ENCODE assay signal across 11 mouse cellular contexts in the genomic region with DNA sequence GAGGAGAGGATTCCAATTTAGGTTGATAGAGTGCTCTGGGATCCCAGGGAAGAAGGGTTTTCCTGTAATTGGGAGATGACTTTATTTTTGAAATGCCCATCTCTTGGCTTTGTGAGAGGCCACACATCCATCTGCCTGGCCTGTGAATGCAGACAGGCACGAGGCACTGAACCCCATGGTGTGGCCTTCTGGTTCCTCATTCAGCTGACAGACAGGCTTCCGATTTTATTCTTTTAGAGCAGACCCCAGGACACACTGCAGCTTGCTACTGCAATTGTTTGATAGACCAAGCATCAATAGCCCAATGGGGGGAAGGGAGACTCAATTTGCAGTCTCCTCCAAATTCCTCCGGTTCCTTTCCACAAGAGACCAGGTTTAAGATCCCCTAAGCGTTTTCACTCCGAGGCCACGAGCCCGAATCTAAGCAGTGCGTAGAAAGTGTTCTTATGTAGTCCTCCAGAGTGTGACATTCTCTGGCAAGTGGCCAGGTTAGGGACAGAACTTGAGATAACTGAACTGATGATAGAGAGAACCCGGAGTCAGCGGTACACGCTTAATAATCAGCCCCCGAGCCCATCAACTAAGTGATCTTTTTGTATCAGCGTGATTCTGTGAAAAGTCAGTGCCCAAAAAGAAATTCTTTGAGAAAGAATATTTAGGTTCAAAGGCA.
A peak's percentile ranks its signal among the peaks of the same experiment; 100 is the strongest.
DNase-seq lines count a peak whose midpoint lies in the region; ATAC-seq lines count a peak whose summit lies in the region.
"Had no signal": no experiment of that assay in that cellular context is flagged by ENCODE, and none has a peak within 500 bp of the region (broad histone marks: within the 10 kb centered on the region; RNA-seq: fewer than 3 reads in every experiment).

No protein-coding gene starts in this region.

- no peak overlapping the region for H3K9ac ChIP-seq in heart, embryonic 11.5 days (ENCODE audit: low read depth, low read length)
- H3K9ac ChIP-seq in lung, embryonic 16.5 days (ENCODE audit: low read length) = no peak overlapping the region
- 0 out of 2 replicates have a peak overlapping the region, but pooled peaks have one; percentile 16 for H3K9ac ChIP-seq in midbrain, embryonic 14.5 days (replicated peaks; ENCODE audit: low read length)

- no peak for DNase-seq in heart, adult 11 months
- no peak for DNase-seq in lung, adult 18-20 months
- DNase-seq in hindbrain, embryonic 10.5 days (ENCODE audit: low spot score) = peak; percentile 34
- peak; percentile 74 for DNase-seq in midbrain, embryonic 14.5 days
- DNase-seq in thymus, postnatal 4 days = no peak
- DNase-seq in kidney, adult 11 months = no peak

- no peaks in the 10 kb centered on the region for H3K27me3 ChIP-seq in heart, embryonic 11.5 days (ENCODE audit: control insufficient read depth, insufficient read depth, low read length)
- no peaks in the 10 kb centered on the region for H3K27me3 ChIP-seq in lung, embryonic 16.5 days (ENCODE audit: control insufficient read depth, insufficient read depth, low read depth, low read length)
- peaks cover 15% of the 10 kb centered on the region for H3K27me3 ChIP-seq in hindbrain, embryonic 10.5 days (ENCODE audit: insufficient read depth, poor library complexity, severe bottlenecking)
- H3K27me3 ChIP-seq in midbrain, embryonic 14.5 days (ENCODE audit: control insufficient read depth, insufficient read depth, low read length) = no peaks in the 10 kb centered on the region
- H3K27me3 ChIP-seq: CH12.LX had no signal

- H3K9me3 ChIP-seq in heart, embryonic 11.5 days (replicated peaks; ENCODE audit: control insufficient read depth, low read length) = no peaks in the 10 kb centered on the region
- H3K9me3 ChIP-seq in lung, embryonic 16.5 days (ENCODE audit: control insufficient read depth, low read length) = no peaks in the 10 kb centered on the region
- H3K9me3 ChIP-seq in hindbrain, embryonic 10.5 days = no peaks in the 10 kb centered on the region
- no peaks in the 10 kb centered on the region for H3K9me3 ChIP-seq in midbrain, embryonic 14.5 days (ENCODE audit: control insufficient read depth, low read length)

- peak overlapping the region; percentile 50 for H3K4me2 ChIP-seq in heart, embryonic 11.5 days
- peak overlapping the region; percentile 32 for H3K4me2 ChIP-seq in lung, embryonic 16.5 days (ENCODE audit: low read depth, low read length)
- H3K4me2 ChIP-seq in midbrain, embryonic 14.5 days (ENCODE audit: low read length) = peak overlapping the region; percentile 25; the same call in 1 of the 2 replicates

- no peak overlapping the region for H3K27ac ChIP-seq in heart, embryonic 11.5 days (ENCODE audit: low read depth, low read length)
- H3K27ac ChIP-seq in lung, embryonic 16.5 days (ENCODE audit: low read length) = no peak overlapping the region
- H3K27ac ChIP-seq in hindbrain, embryonic 10.5 days = peak overlapping the region; percentile 62; the same call in 1 of the 2 replicates
- H3K27ac ChIP-seq in midbrain, embryonic 14.5 days (replicated peaks; ENCODE audit: low read depth, low read length) = peak overlapping the region; percentile 66
- H3K27ac ChIP-seq: kidney, postnatal 0 days; stomach, postnatal 0 days had no signal

- peaks cover 7% of the 10 kb centered on the region; the same call in 1 of the 2 replicates for H3K4me1 ChIP-seq in heart, embryonic 11.5 days (ENCODE audit: control insufficient read depth, insufficient read depth, low read length)
- H3K4me1 ChIP-seq in lung, embryonic 16.5 days (replicated peaks; ENCODE audit: control insufficient read depth, insufficient read depth, low read length) = peaks cover 8% of the 10 kb centered on the region
- H3K4me1 ChIP-seq in hindbrain, embryonic 10.5 days (replicated peaks) = peaks cover 22% of the 10 kb centered on the region
- peaks cover 21% of the 10 kb centered on the region for H3K4me1 ChIP-seq in midbrain, embryonic 14.5 days (ENCODE audit: control insufficient read depth, insufficient read depth, low read length)

- no peak for ATAC-seq in heart, embryonic 11.5 days (replicated peaks; ENCODE audit: insufficient number of reproducible peaks, low FRiP score, low TSS enrichment)
- no peak for ATAC-seq in lung, embryonic 16.5 days (ENCODE audit: low read depth)
- ATAC-seq in midbrain, embryonic 14.5 days (ENCODE audit: low FRiP score, low TSS enrichment) = no peak

- no peak overlapping the region for H3K4me3 ChIP-seq in heart, embryonic 11.5 days (ENCODE audit: low read depth, low read length)
- H3K4me3 ChIP-seq in lung, embryonic 16.5 days (ENCODE audit: low read length) = no peak overlapping the region
- H3K4me3 ChIP-seq in hindbrain, embryonic 10.5 days = no peak overlapping the region
- H3K4me3 ChIP-seq in midbrain, embryonic 14.5 days (replicated peaks; ENCODE audit: low read depth, low read length) = no peak overlapping the region

- H3K36me3 ChIP-seq in heart, embryonic 11.5 days (ENCODE audit: control insufficient read depth, insufficient read depth, low read length) = no peaks in the 10 kb centered on the region
- no peaks in the 10 kb centered on the region for H3K36me3 ChIP-seq in lung, embryonic 16.5 days (ENCODE audit: control insufficient read depth, insufficient read depth, low read length)
- no peaks in the 10 kb centered on the region for H3K36me3 ChIP-seq in hindbrain, embryonic 10.5 days
- H3K36me3 ChIP-seq in midbrain, embryonic 14.5 days (ENCODE audit: control insufficient read depth, insufficient read depth, low read length) = no peaks in the 10 kb centered on the region

- WGBS in heart, embryonic 11.5 days (ENCODE audit: insufficient replicate concordance) = 35% methylated on average over 13 of the region's 13 CpGs
- 23% methylated on average over 13 of the region's 13 CpGs for WGBS in lung, embryonic 16.5 days
- 40% methylated on average over 13 of the region's 13 CpGs for WGBS in hindbrain, embryonic 10.5 days
- 9% methylated on average over 13 of the region's 13 CpGs for WGBS in midbrain, embryonic 14.5 days

Comparison
In these comparisons a context has a peak if more than half of its experiments do, and no peak if none do; other contexts are left out.
1. H3K27ac ChIP-seq: peak in hindbrain, embryonic 10.5 days (single experiment) and midbrain, embryonic 14.5 days (single experiment); none in heart, embryonic 11.5 days (single experiment) and lung, embryonic 16.5 days (single experiment).
2. DNase-seq: peak in hindbrain, embryonic 10.5 days (single experiment) and midbrain, embryonic 14.5 days (single experiment); none in heart, adult 11 months (single experiment), lung, adult 18-20 months (0 of 2), thymus, postnatal 4 days (single experiment) and kidney, adult 11 months (single experiment).
3. Peak in every context shown above with its lines, with median percentiles within 50 percentile points of each other: H3K4me2 ChIP-seq.